ENCODE assay signal across 11 mouse cellular contexts in the genomic region with DNA sequence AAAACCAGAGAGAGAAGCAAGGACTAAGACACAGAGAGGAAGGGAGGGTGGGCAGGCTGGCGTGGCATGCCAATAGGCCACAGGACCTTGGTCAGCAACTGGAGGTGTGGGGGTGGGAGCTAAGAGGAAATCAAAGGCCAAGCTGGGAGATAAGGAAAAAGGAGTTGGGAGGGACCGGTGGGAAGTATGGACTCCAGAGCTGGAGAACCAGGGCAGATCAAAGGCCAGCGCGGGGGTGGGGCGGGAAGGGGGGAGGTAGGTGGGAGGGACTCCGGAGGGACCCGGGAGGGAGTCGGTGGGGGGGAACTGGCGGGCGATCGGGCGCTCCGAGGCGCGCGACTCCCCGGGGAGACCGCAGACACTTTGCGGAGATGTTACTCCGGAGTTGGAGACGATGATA. TPM values are rescaled to one million over a fixed set of nuclear protein-coding genes. Genes with fewer than 3 reads are reported as not detected.
DNase-seq lines count a peak whose midpoint lies in the region; ATAC-seq and TF ChIP-seq lines count a peak whose summit lies in the region.
"Had no signal": no experiment of that assay in that cellular context is flagged by ENCODE, and none has a peak within 500 bp of the region (broad histone marks: within the 10 kb centered on the region; RNA-seq: fewer than 3 reads in every experiment).

No protein-coding gene starts in this region.

- H3K9ac ChIP-seq in kidney, embryonic 16.5 days (replicated peaks; ENCODE audit: low read length), result peak overlapping the region; percentile 48
- H3K9ac ChIP-seq in forebrain, postnatal 0 days, result no peak overlapping the region
- H3K9ac ChIP-seq in neural tube, embryonic 13.5 days, result no peak overlapping the region
- H3K9ac ChIP-seq: liver, embryonic 13.5 days had no signal

- no peak for DNase-seq in kidney, adult 2 months
- DNase-seq in forebrain, postnatal 0 days, result no peak
- no peak for DNase-seq in limb, embryonic 10.5 days (ENCODE audit: low spot score)
- no peak for DNase-seq in frontal cortex, postnatal 36 days (ENCODE audit: low spot score in 2 of 2)
- DNase-seq: liver, embryonic 13.5 days had no signal

- no peak for TF ChIP-seq POLR2A in kidney, adult 2 months (IDR thresholded peaks at IDR 0.05; ENCODE audit: low read depth, low read length)

- peak overlapping the region; percentile 33 for H3K4me3 ChIP-seq in kidney, embryonic 16.5 days (ENCODE audit: low read length)
- no peak overlapping the region for H3K4me3 ChIP-seq in kidney, adult 2 months (ENCODE audit: insufficient read depth, low read depth, low read length)
- H3K4me3 ChIP-seq in forebrain, postnatal 0 days (ENCODE audit: low read depth, low read length), result peak overlapping the region; percentile 16; the same call in 1 of the 2 replicates
- peak overlapping the region; percentile 34 for H3K4me3 ChIP-seq in limb, embryonic 10.5 days
- H3K4me3 ChIP-seq in neural tube, embryonic 13.5 days, result peak overlapping the region; percentile 24
- H3K4me3 ChIP-seq: liver, embryonic 13.5 days had no signal

- peaks cover 49% of the 10 kb centered on the region for H3K27me3 ChIP-seq in kidney, embryonic 16.5 days (ENCODE audit: insufficient read depth, low read length)
- no peaks in the 10 kb centered on the region for H3K27me3 ChIP-seq in kidney, adult 2 months (replicated peaks; ENCODE audit: control insufficient read depth, insufficient read depth, low read length)
- peaks cover 85% of the 10 kb centered on the region for H3K27me3 ChIP-seq in forebrain, postnatal 0 days (ENCODE audit: insufficient read depth, low read length)
- H3K27me3 ChIP-seq in limb, embryonic 10.5 days (ENCODE audit: low read depth, poor library complexity, severe bottlenecking), result peaks cover 95% of the 10 kb centered on the region
- H3K27me3 ChIP-seq in neural tube, embryonic 13.5 days, result peaks cover 96% of the 10 kb centered on the region

- H3K27ac ChIP-seq in kidney, embryonic 16.5 days (ENCODE audit: low read length), result no peak overlapping the region
- no peak overlapping the region for H3K27ac ChIP-seq in kidney, adult 2 months (ENCODE audit: insufficient read depth, low read depth, low read length)
- no peak overlapping the region for H3K27ac ChIP-seq in forebrain, postnatal 0 days (ENCODE audit: low read depth, low read length)
- H3K27ac ChIP-seq in limb, embryonic 10.5 days, result no peak overlapping the region
- no peak overlapping the region for H3K27ac ChIP-seq in neural tube, embryonic 13.5 days (replicated peaks)
- H3K27ac ChIP-seq: liver, embryonic 13.5 days had no signal

- WGBS in kidney, embryonic 16.5 days, result 1% methylated on average over 20 of the region's 21 CpGs
- 4% methylated on average over 21 of the region's 21 CpGs for WGBS in kidney, adult 2 months
- 5% methylated on average over 21 of the region's 21 CpGs for WGBS in forebrain, postnatal 0 days
- WGBS in limb, embryonic 10.5 days, result 1% methylated on average over 21 of the region's 21 CpGs
- WGBS in neural tube, embryonic 13.5 days, result under 1% methylated on average over 21 of the region's 21 CpGs

- no peaks in the 10 kb centered on the region for H3K9me3 ChIP-seq in kidney, embryonic 16.5 days (ENCODE audit: low read length)
- no peaks in the 10 kb centered on the region for H3K9me3 ChIP-seq in forebrain, postnatal 0 days (ENCODE audit: low read length)
- no peaks in the 10 kb centered on the region for H3K9me3 ChIP-seq in limb, embryonic 10.5 days (replicated peaks)
- no peaks in the 10 kb centered on the region for H3K9me3 ChIP-seq in neural tube, embryonic 13.5 days
- H3K9me3 ChIP-seq: liver, embryonic 13.5 days had no signal

- TF ChIP-seq CTCF in kidney, adult 2 months (conservative IDR thresholded peaks at IDR 0.05; ENCODE audit: insufficient read depth, insufficient read length, low read depth, low read length), result no peak
- no peak for TF ChIP-seq CTCF in forebrain, postnatal 0 days (IDR thresholded peaks at IDR 0.05; ENCODE audit: low read depth)

- ATAC-seq in kidney, embryonic 16.5 days (ENCODE audit: low FRiP score, low TSS enrichment), result no peak; the same call in 1 of the 2 replicates
- no peak for ATAC-seq in forebrain, postnatal 0 days
- no peak for ATAC-seq in neural tube, embryonic 13.5 days (ENCODE audit: low read depth)
- ATAC-seq in inflammation-experienced regulatory T-cells, adult 6 months, result no peak

- H3K4me2 ChIP-seq in kidney, embryonic 16.5 days (replicated peaks; ENCODE audit: low read depth, low read length), result peak overlapping the region; percentile 58
- peak overlapping the region; percentile 41 for H3K4me2 ChIP-seq in forebrain, postnatal 0 days (ENCODE audit: low read depth)
- peak overlapping the region; percentile 52 for H3K4me2 ChIP-seq in neural tube, embryonic 13.5 days
- H3K4me2 ChIP-seq: liver, embryonic 13.5 days had no signal

- no peaks in the 10 kb centered on the region for H3K36me3 ChIP-seq in kidney, embryonic 16.5 days (ENCODE audit: insufficient read depth, low read length)
- no peaks in the 10 kb centered on the region for H3K36me3 ChIP-seq in kidney, adult 2 months (ENCODE audit: control insufficient read depth, insufficient read depth, low read length)
- H3K36me3 ChIP-seq in forebrain, postnatal 0 days (ENCODE audit: insufficient read depth), result no peaks in the 10 kb centered on the region
- no peaks in the 10 kb centered on the region for H3K36me3 ChIP-seq in limb, embryonic 10.5 days
- H3K36me3 ChIP-seq in neural tube, embryonic 13.5 days, result no peaks in the 10 kb centered on the region
- H3K36me3 ChIP-seq: liver, embryonic 13.5 days had no signal

- peaks cover 21% of the 10 kb centered on the region for H3K4me1 ChIP-seq in kidney, embryonic 16.5 days (ENCODE audit: insufficient read depth, low read length)
- H3K4me1 ChIP-seq in kidney, adult 2 months (ENCODE audit: control insufficient read depth, insufficient read depth, low read length), result 0 out of 2 replicates have a peak, but pooled peaks cover 6% of the 10 kb centered on the region
- no peaks in the 10 kb centered on the region for H3K4me1 ChIP-seq in forebrain, postnatal 0 days (ENCODE audit: insufficient read depth)
- peaks cover 12% of the 10 kb centered on the region for H3K4me1 ChIP-seq in limb, embryonic 10.5 days
- H3K4me1 ChIP-seq in neural tube, embryonic 13.5 days (replicated peaks), result peaks cover 20% of the 10 kb centered on the region
- H3K4me1 ChIP-seq: liver, embryonic 13.5 days had no signal

RNA-seq across cellular contexts. Expression of a gene that starts 21.7 kb away (rescaled TPM):
- 23.8 and 33.2 TPM in 2 replicates for polyA plus RNA-seq in kidney, embryonic 16.5 days (2015; fragmentation: Nextera tagmentation; extraction: Ambion mirVana)
- 25.8 and 29.7 TPM in 2 replicates for polyA plus RNA-seq in kidney, adult 2 months (2012; rRNA removed)
- total RNA-seq in forebrain, postnatal 0 days (2014; rRNA removed), result 0.05 TPM in 1 of 2 replicates, not detected in the other
- 0.06 TPM in 2 replicates for polyA plus RNA-seq in forebrain, postnatal 0 days (2015; fragmentation: Nextera tagmentation; extraction: Ambion mirVana)
- polyA plus RNA-seq in limb, embryonic 10.5 days (2016; fragmentation: Nextera tagmentation; extraction: Ambion mirVana), result 0.05 and 0.20 TPM in 2 replicates
- 25.2 and 28.2 TPM in 2 replicates for polyA plus RNA-seq in neural tube, embryonic 13.5 days (2015; fragmentation: Nextera tagmentation; extraction: Ambion mirVana)
- not detected for polyA plus RNA-seq in inflammation-experienced regulatory T-cells, adult 6 months (2017; shearing (Covaris generic))
- total RNA-seq: ES-E14; hematopoietic stem cell, adult 5-6 weeks; megakaryocyte progenitor cell, adult 5-6 weeks had no signal
- polyA plus RNA-seq: liver, embryonic 13.5 days had no signal

Comparison
In these comparisons a context has a peak if more than half of its experiments do, and no peak if none do; other contexts are left out.
1. RNA of a gene that starts 21.7 kb away (polyA plus RNA-seq): 25.8 to 29.7 TPM in kidney, adult 2 months, 25.2 to 28.2 TPM in neural tube, embryonic 13.5 days and 23.8 to 33.2 TPM in kidney, embryonic 16.5 days; 0.05 to 0.20 TPM in limb, embryonic 10.5 days, 0.06 TPM in forebrain, postnatal 0 days and not detected in inflammation-experienced regulatory T-cells, adult 6 months; every median in the first group is over 10 times any median in the second.
2. Peak in every context shown above with its lines, with median percentiles within 50 percentile points of each other: H3K4me2 ChIP-seq.